Mouse (Mus musculus) ES-E14 (cell line): ENCODE data around the gene Rasgrf2. TPM values are rescaled to one million over a fixed set of nuclear protein-coding genes. Genes with fewer than 3 reads are reported as not detected.
A peak's percentile ranks its signal among the peaks of the same experiment; 100 is the strongest.

Source experiments
- DNase-seq: peaks from one replicate; pipeline ENCODE4 v3.0.0-alpha.2; 2013; ENCODE audit warnings: low read depth, low spot score
- H3K27ac ChIP-seq: 2 replicates; pipeline ENCODE4 v1.5.1; 2012; ENCODE audit warnings: low read depth, mild to moderate bottlenecking, low read length, moderate library complexity, mixed read lengths; ENCODE audit not compliant: poor library complexity, insufficient read depth, severe bottlenecking
- H3K36me3 ChIP-seq: 2 replicates; pipeline ENCODE4 v1.6.1; 2012; ENCODE audit warnings: mild to moderate bottlenecking, low read length, moderate library complexity, mixed read lengths; ENCODE audit not compliant: control insufficient read depth, poor library complexity, insufficient read depth, severe bottlenecking
- H3K4me1 ChIP-seq, 2 experiments: fragments of 150-350 bp in 1 of 2; sonication (generic) in 1 of 2; 2 replicates each; pipeline ENCODE4 v1.6.1; 2012; ENCODE audit warnings: low read length in 2 of 2, mild to moderate bottlenecking in 1 of 2, mixed read lengths in 1 of 2; ENCODE audit not compliant: control insufficient read depth in 2 of 2, insufficient read depth in 2 of 2, poor library complexity in 1 of 2
- H3K4me3 ChIP-seq, 2 experiments: fragments of 150-350 bp in 1 of 2; sonication (generic) in 1 of 2; 2 replicates each; pipeline ENCODE4 v1.5.1; 2012; ENCODE audit warnings: low read length in 2 of 2, low read depth in 1 of 2, mild to moderate bottlenecking in 1 of 2, mixed read lengths in 1 of 2; ENCODE audit not compliant: insufficient read depth in 1 of 2, poor library complexity in 1 of 2, severe bottlenecking in 1 of 2
- H3K9ac ChIP-seq: 2 replicates; pipeline ENCODE4 v1.6.1; 2012; ENCODE audit warnings: low read depth, mild to moderate bottlenecking, low read length, mixed read lengths; ENCODE audit not compliant: poor library complexity, insufficient read depth, severe bottlenecking
- H3K9me3 ChIP-seq: fragments of 150-350 bp; sonication (generic); 2 replicates; pipeline ENCODE4 v1.6.1; 2012; ENCODE audit warnings: low read depth, mild to moderate bottlenecking, low read length; ENCODE audit not compliant: control insufficient read depth, insufficient read depth
- CHD2 ChIP-seq: IDR thresholded peaks from 2 replicates; pipeline ENCODE4 v1.6.1; 2014; ENCODE audit warnings: mild to moderate bottlenecking, low read depth, low read length, inconsistent platforms
- HCFC1 ChIP-seq: IDR thresholded peaks from 2 replicates; pipeline ENCODE4 v1.6.1; 2012; ENCODE audit warnings: low read length, inconsistent platforms, borderline replicate concordance; ENCODE audit not compliant: insufficient read depth
- MAFK ChIP-seq: IDR thresholded peaks from 2 replicates; pipeline ENCODE4 v1.6.1; 2014; ENCODE audit warnings: mild to moderate bottlenecking, low read depth, low read length, inconsistent platforms; ENCODE audit not compliant: insufficient read depth
- ZC3H11A ChIP-seq: IDR thresholded peaks from 2 replicates; pipeline ENCODE4 v1.6.1; 2012; ENCODE audit warnings: low read depth, mild to moderate bottlenecking, inconsistent platforms, low read length, borderline replicate concordance
- ZNF384 ChIP-seq: IDR thresholded peaks from 2 replicates; pipeline ENCODE4 v1.6.1; 2012; ENCODE audit warnings: low read depth, low read length, inconsistent platforms
- in situ Hi-C, 2 experiments: fragments of 600-800 bp; cut with MboI; formaldehyde crosslinking; loops; one replicate each; pipeline ENCODE4 v1.15.1; 2025; ENCODE audit warnings: low sequenced_read_pairs in 2 of 2, inconsistent platforms in 1 of 2; ENCODE audit not compliant: unreplicated experiment in 2 of 2
- total RNA-seq: library from RNA; depleted of rRNA; stranded (reverse); fragments of 300-350 nt; gene quantifications from 2 replicates; pipeline ENCODE4 v1.2.3, GENCODE M21; 2012

Gene Rasgrf2
- total RNA-seq, 1 experiment, result 0.40 TPM

GRCm38 (mm10) chr13:91896476-91896875 lies 235.0 kb downstream of the Rasgrf2 start:
- Histone ChIP-seq H3K4me3 (no peak overlapping the region), H3K27ac (no peak overlapping the region), H3K36me3 (no peaks in the 10 kb centered on the region), H3K9me3 (no peaks in the 10 kb centered on the region), H3K4me1 (no peaks in the 10 kb centered on the region), H3K9ac (no peak overlapping the region)
- TF ChIP-seq CHD2 (no peak), ZNF384 (no peak), MAFK (no peak), ZC3H11A (no peak), HCFC1 (no peak)
- DNase-seq, result no peak
- in situ Hi-C loops, result no loop called here

- peak; percentile 37 for DNase-seq
- no peaks in the 10 kb centered on the region for H3K9me3 ChIP-seq
- no peak overlapping the region for H3K4me3 ChIP-seq
- H3K27ac ChIP-seq, result no peak overlapping the region
- in situ Hi-C loops, result no loop called here
- no peak for TF ChIP-seq CHD2
- TF ChIP-seq HCFC1, result no peak
- no peak overlapping the region for H3K9ac ChIP-seq
- no peaks in the 10 kb centered on the region for H3K4me1 ChIP-seq
- no peaks in the 10 kb centered on the region for H3K36me3 ChIP-seq
These were observed 238.3 kb downstream of the Rasgrf2 start for GRCm38 (mm10) chr13:91893132-91893531.

- in situ Hi-C loops, result no loop called here
- TF ChIP-seq ZC3H11A, result no peak
- no peak for TF ChIP-seq CHD2
- no peak for TF ChIP-seq MAFK
- TF ChIP-seq ZNF384, result no peak
- no peak for TF ChIP-seq HCFC1
These were observed 241.3 kb downstream of the Rasgrf2 start for GRCm38 (mm10) chr13:91890031-91890619.

GRCm38 (mm10) chr13:91884714-91885386 lies 246.6 kb downstream of the Rasgrf2 start:
- Histone ChIP-seq H3K9me3 (no peaks in the 10 kb centered on the region), H3K4me3 (no peak overlapping the region), H3K36me3 (no peaks in the 10 kb centered on the region), H3K27ac (no peak overlapping the region), H3K9ac (no peak overlapping the region), H3K4me1 (peaks cover 0 to 4% of the 10 kb centered on the region in 2 experiments; a peak in 1 of 4 replicates)
- no peak for DNase-seq
- TF ChIP-seq HCFC1, result no peak
- TF ChIP-seq ZNF384, result no peak
- TF ChIP-seq CHD2, result no peak
- no peak for TF ChIP-seq MAFK
- no peak for TF ChIP-seq ZC3H11A
- in situ Hi-C loops, result no loop called here

More at GRCm38 (mm10) chr13:91890031-91890619, 241.3 kb downstream of the Rasgrf2 start:
- Histone ChIP-seq H3K36me3 (no peaks in the 10 kb centered on the region), H3K9ac (no peak overlapping the region), H3K27ac (no peak overlapping the region), H3K4me1 (no peaks in the 10 kb centered on the region), H3K9me3 (no peaks in the 10 kb centered on the region), H3K4me3 (no peak overlapping the region)
- no peak for DNase-seq
